Mouse (Mus musculus): ENCODE results near the gene Wfdc13.

GRCm38 (mm10) chr2:164733259-164733658 is 48.4 kb downstream of the Wfdc13 start:
- TF ChIP-seq POLR2A (IDR thresholded peaks at IDR 0.05; ENCODE audit: insufficient read length, low read depth) (no peak), MYOD1 (IDR thresholded peaks at IDR 0.05; ENCODE audit: control insufficient read depth in 1 of 3, insufficient read length in 2 of 3, low read depth in 2 of 3) (no peak), USF1 (IDR thresholded peaks at IDR 0.05; ENCODE audit: low read depth) (no peak), E2F4 (IDR thresholded peaks at IDR 0.05; ENCODE audit: insufficient read depth) (no peak), SRF (IDR thresholded peaks at IDR 0.05; ENCODE audit: control insufficient read depth, insufficient read length, low read depth) (no peak)
